Mouse (Mus musculus): Measurements from ENCODE around the gene Krt2. TPM values are rescaled to one million over a fixed set of nuclear protein-coding genes. Genes with fewer than 3 reads are reported as not detected.

The Krt2 gene
- polyA plus RNA-seq (2015; fragmentation: Nextera tagmentation; extraction: Ambion mirVana) = not detected in 2 replicates

DNA sequence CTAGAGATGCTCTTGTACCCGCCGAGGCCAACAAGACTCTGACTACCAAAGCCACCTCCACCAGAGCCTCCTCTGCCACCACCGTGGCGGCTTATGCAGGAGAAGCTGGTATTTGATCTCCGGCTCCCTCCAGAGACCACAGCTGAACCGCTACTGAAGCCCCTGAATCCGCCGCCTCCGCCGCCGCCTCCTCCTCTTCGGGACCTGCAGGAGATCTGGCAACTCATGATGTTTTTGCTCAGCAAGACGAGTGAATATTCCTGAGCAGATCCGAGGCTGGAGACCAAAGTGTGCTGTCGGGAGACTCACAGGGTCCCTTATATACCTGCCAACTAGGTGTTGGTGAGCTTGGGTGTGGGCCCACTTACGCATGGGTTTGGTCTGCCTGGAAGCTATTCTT, at the start of gene Krt2:
Gene Krt2 (minus strand): TSS at position 295 of the 400 bp plus-strand sequence.
- Histone ChIP-seq H3K9ac (ENCODE audit: low read depth, low read length) (no peak within 1 kb of the TSS), H3K36me3 (ENCODE audit: control insufficient read depth, insufficient read depth, low read length) (no peaks in the 10 kb centered on the region), H3K4me1 (ENCODE audit: control insufficient read depth, insufficient read depth, low read length) (no peaks in the 10 kb centered on the region), H3K9me3 (ENCODE audit: control insufficient read depth, low read length) (no peaks in the 10 kb centered on the region), H3K4me3 (ENCODE audit: low read length) (no peak within 1 kb of the TSS), H3K4me2 (ENCODE audit: low read depth, low read length) (no peak within 1 kb of the TSS), H3K27ac (ENCODE audit: low read length) (no peak within 1 kb of the TSS), H3K27me3 (replicated peaks; ENCODE audit: control insufficient read depth, insufficient read depth, low read length) (0 out of 2 replicates have a peak, but pooled peaks cover 5% of the 10 kb centered on the region)
- 77% methylated on average over 16 of the region's 16 CpGs for WGBS
- no peak for ATAC-seq

DNA sequence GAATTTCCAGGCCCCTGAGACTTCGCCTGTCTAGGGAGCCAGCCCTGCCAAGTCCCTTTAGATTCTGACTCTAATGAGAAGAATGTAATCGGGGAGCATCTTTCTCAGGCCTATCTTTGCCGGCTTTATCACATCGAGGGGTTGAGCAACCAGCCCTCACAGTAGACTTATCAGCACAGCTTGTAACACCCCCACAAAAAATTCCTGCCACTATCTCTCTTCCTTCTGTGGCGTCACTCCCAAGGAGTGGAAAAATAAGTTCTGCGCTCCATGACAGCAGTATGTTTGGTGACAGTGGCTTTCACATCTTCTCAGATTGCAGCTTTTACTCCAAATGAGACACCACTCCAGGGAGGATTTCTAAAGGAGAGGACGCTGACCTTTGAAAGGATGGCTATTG, 48.8 kb upstream of the Krt2 start:
- H3K4me3 ChIP-seq (ENCODE audit: low read length) = no peak overlapping the region
- 82% methylated on average over 7 of the region's 7 CpGs for WGBS
- H3K4me2 ChIP-seq (ENCODE audit: low read depth, low read length) = no peak overlapping the region
- no peak for ATAC-seq
- H3K27me3 ChIP-seq (replicated peaks; ENCODE audit: control insufficient read depth, insufficient read depth, low read length) = peaks cover 8% of the 10 kb centered on the region; the same call in 1 of the 2 replicates
- no peaks in the 10 kb centered on the region for H3K36me3 ChIP-seq (ENCODE audit: control insufficient read depth, insufficient read depth, low read length)
- H3K9me3 ChIP-seq (ENCODE audit: control insufficient read depth, low read length) = no peaks in the 10 kb centered on the region
- no peaks in the 10 kb centered on the region for H3K4me1 ChIP-seq (ENCODE audit: control insufficient read depth, insufficient read depth, low read length)
- no peak overlapping the region for H3K9ac ChIP-seq (ENCODE audit: low read depth, low read length)
- H3K27ac ChIP-seq (ENCODE audit: low read length) = no peak overlapping the region

- Histone ChIP-seq H3K9me3 (ENCODE audit: control insufficient read depth, low read length) (no peaks in the 10 kb centered on the region), H3K4me3 (ENCODE audit: low read length) (peak overlapping the region; percentile 48; the same call in 1 of the 2 replicates), H3K36me3 (ENCODE audit: control insufficient read depth, insufficient read depth, low read length) (no peaks in the 10 kb centered on the region), H3K27me3 (replicated peaks; ENCODE audit: control insufficient read depth, insufficient read depth, low read length) (peaks cover 24% of the 10 kb centered on the region), H3K4me2 (ENCODE audit: low read depth, low read length) (peak overlapping the region; percentile 87), H3K9ac (ENCODE audit: low read depth, low read length) (no peak overlapping the region), H3K27ac (ENCODE audit: low read length) (no peak overlapping the region), H3K4me1 (ENCODE audit: control insufficient read depth, insufficient read depth, low read length) (peaks cover 3% of the 10 kb centered on the region; the same call in 1 of the 2 replicates)
- ATAC-seq = no peak
- WGBS = 56% methylated on average over 13 of the region's 13 CpGs
Observed at GRCm38 (mm10) chr15:101860421-101861130, 42.6 kb upstream of the Krt2 start.

GRCm38 (mm10) chr15:101859735-101860170, 41.8 kb upstream of the Krt2 start:
- Histone ChIP-seq H3K9me3 (ENCODE audit: control insufficient read depth, low read length) (no peaks in the 10 kb centered on the region), H3K4me3 (ENCODE audit: low read length) (peak overlapping the region; percentile 48), H3K27me3 (replicated peaks; ENCODE audit: control insufficient read depth, insufficient read depth, low read length) (peaks cover 24% of the 10 kb centered on the region), H3K4me2 (ENCODE audit: low read depth, low read length) (peak overlapping the region; percentile 87), H3K36me3 (ENCODE audit: control insufficient read depth, insufficient read depth, low read length) (no peaks in the 10 kb centered on the region), H3K27ac (ENCODE audit: low read length) (no peak overlapping the region), H3K4me1 (ENCODE audit: control insufficient read depth, insufficient read depth, low read length) (peaks cover 3% of the 10 kb centered on the region; the same call in 1 of the 2 replicates), H3K9ac (ENCODE audit: low read depth, low read length) (peak overlapping the region; percentile 59)
- peak; percentile 53; the same call in 1 of the 2 replicates for ATAC-seq
- under 1% methylated on average over 22 of the region's 33 CpGs for WGBS

DNA sequence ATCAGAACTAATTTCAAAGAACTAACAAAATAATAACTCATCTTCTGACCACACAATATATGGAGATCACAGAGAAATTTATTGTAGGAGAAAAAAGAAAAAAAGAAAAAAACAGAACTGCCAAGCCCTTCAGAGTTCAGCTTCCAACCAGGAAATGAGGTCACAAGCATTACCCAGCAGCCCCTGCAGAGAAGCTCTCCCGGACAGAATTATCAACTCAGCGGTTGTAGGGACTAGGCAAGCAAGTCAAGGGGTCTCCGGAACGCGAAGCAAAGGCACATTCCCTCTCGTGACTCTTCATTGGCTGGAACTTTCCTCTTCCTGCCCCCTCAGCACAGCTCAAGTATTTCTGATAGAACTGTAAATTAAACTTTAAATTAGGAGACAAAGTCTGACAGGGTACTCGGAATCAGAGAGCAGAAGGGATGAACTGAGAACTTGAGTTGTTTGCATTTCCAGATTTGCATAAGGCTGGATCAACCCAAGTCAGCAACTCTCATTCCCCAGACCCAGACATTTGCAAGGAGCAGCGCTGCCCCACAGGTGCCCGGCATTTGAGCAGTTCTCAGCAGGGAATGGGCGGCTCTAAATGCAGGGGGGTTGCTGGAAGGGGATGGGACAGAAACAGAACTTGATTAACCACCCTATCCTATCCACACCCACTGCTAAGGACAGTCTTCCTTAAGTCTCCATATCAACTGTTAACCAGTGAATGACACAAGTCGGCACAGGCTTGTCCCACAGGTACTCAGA, 40.9 kb upstream of the Krt2 start:
- Histone ChIP-seq H3K27me3 (replicated peaks; ENCODE audit: control insufficient read depth, insufficient read depth, low read length) (peaks cover 31% of the 10 kb centered on the region), H3K9ac (ENCODE audit: low read depth, low read length) (no peak overlapping the region), H3K36me3 (ENCODE audit: control insufficient read depth, insufficient read depth, low read length) (no peaks in the 10 kb centered on the region), H3K4me3 (ENCODE audit: low read length) (peak overlapping the region; percentile 48), H3K4me2 (ENCODE audit: low read depth, low read length) (peak overlapping the region; percentile 87), H3K9me3 (ENCODE audit: control insufficient read depth, low read length) (no peaks in the 10 kb centered on the region), H3K27ac (ENCODE audit: low read length) (no peak overlapping the region), H3K4me1 (ENCODE audit: control insufficient read depth, insufficient read depth, low read length) (peaks cover 3% of the 10 kb centered on the region; the same call in 1 of the 2 replicates)
- no peak for ATAC-seq
- WGBS = 14% methylated on average over 11 of the region's 11 CpGs

- no peak for ATAC-seq
- no peak overlapping the region for H3K27ac ChIP-seq (ENCODE audit: low read length)
- 46% methylated on average over 5 of the region's 5 CpGs for WGBS
Observed at GRCm38 (mm10) chr15:101856696-101857095, 38.7 kb upstream of the Krt2 start.

DNA sequence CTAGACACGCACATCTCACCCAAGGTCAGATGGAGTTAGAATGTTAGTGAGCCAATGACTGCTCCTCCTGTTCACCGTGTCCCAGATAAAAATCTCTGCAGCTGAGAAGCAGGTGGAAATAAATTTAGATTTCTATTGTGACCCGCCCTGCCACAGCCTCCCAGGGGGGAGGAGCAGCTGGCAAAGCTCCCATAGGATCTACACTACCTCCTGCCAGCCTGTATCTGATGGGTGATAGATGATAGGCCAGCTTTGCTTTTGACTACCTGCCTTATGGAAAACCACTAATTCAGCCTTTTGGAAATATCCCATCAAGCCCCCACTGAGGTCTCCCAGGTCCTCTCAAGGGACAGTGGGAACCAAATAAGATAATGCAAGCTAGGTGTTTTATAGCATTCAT, 37.8 kb upstream of the Krt2 start:
- H3K9ac ChIP-seq (ENCODE audit: low read depth, low read length) = no peak overlapping the region
- H3K4me1 ChIP-seq (ENCODE audit: control insufficient read depth, insufficient read depth, low read length) = peaks cover 3% of the 10 kb centered on the region; the same call in 1 of the 2 replicates
- no peak overlapping the region for H3K27ac ChIP-seq (ENCODE audit: low read length)
- 74% methylated on average over 3 of the region's 3 CpGs for WGBS
- no peaks in the 10 kb centered on the region for H3K9me3 ChIP-seq (ENCODE audit: control insufficient read depth, low read length)
- H3K4me3 ChIP-seq (ENCODE audit: low read length) = no peak overlapping the region
- no peak overlapping the region for H3K4me2 ChIP-seq (ENCODE audit: low read depth, low read length)
- no peaks in the 10 kb centered on the region for H3K36me3 ChIP-seq (ENCODE audit: control insufficient read depth, insufficient read depth, low read length)
- H3K27me3 ChIP-seq (replicated peaks; ENCODE audit: control insufficient read depth, insufficient read depth, low read length) = peaks cover 25% of the 10 kb centered on the region
- ATAC-seq = no peak

More at GRCm38 (mm10) chr15:101856696-101857095, 38.7 kb upstream of the Krt2 start:
- peaks cover 31% of the 10 kb centered on the region for H3K27me3 ChIP-seq (replicated peaks; ENCODE audit: control insufficient read depth, insufficient read depth, low read length)
- no peak overlapping the region for H3K4me2 ChIP-seq (ENCODE audit: low read depth, low read length)
- H3K4me3 ChIP-seq (ENCODE audit: low read length) = no peak overlapping the region
- no peaks in the 10 kb centered on the region for H3K36me3 ChIP-seq (ENCODE audit: control insufficient read depth, insufficient read depth, low read length)
- peaks cover 3% of the 10 kb centered on the region; the same call in 1 of the 2 replicates for H3K4me1 ChIP-seq (ENCODE audit: control insufficient read depth, insufficient read depth, low read length)
- no peaks in the 10 kb centered on the region for H3K9me3 ChIP-seq (ENCODE audit: control insufficient read depth, low read length)
- no peak overlapping the region for H3K9ac ChIP-seq (ENCODE audit: low read depth, low read length)

DNA sequence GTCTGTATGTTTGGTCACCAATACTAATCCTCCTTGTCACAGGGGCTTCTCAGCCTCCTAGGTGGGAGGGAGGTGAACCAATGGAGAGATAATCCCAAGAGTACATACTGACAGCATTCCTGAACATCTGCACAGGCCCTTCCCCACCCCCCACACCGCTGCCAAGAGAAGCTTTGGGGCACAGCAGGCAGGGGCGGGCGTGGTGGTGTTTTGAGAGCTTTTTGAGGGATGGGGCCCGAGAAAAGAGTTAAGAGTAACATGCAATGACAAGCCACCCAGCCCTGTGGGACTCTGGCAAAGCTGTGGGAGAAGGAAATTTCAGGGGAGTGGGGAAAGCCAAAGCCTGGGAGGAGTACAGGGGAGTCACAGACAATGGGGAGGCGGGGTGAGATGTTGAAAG, 36.3 kb upstream of the Krt2 start:
- Histone ChIP-seq H3K9me3 (ENCODE audit: control insufficient read depth, low read length) (no peaks in the 10 kb centered on the region), H3K9ac (ENCODE audit: low read depth, low read length) (no peak overlapping the region), H3K4me2 (ENCODE audit: low read depth, low read length) (no peak overlapping the region), H3K4me3 (ENCODE audit: low read length) (no peak overlapping the region), H3K27ac (ENCODE audit: low read length) (no peak overlapping the region), H3K36me3 (ENCODE audit: control insufficient read depth, insufficient read depth, low read length) (no peaks in the 10 kb centered on the region), H3K4me1 (ENCODE audit: control insufficient read depth, insufficient read depth, low read length) (peaks cover 3% of the 10 kb centered on the region; the same call in 1 of the 2 replicates), H3K27me3 (replicated peaks; ENCODE audit: control insufficient read depth, insufficient read depth, low read length) (peaks cover 21% of the 10 kb centered on the region)
- 11% methylated on average over 5 of the region's 5 CpGs for WGBS
- ATAC-seq = no peak

- H3K9me3 ChIP-seq (ENCODE audit: control insufficient read depth, low read length) = no peaks in the 10 kb centered on the region
- H3K36me3 ChIP-seq (ENCODE audit: control insufficient read depth, insufficient read depth, low read length) = no peaks in the 10 kb centered on the region
- WGBS = 31% methylated on average over 5 of the region's 5 CpGs
- no peaks in the 10 kb centered on the region for H3K4me1 ChIP-seq (ENCODE audit: control insufficient read depth, insufficient read depth, low read length)
- no peak overlapping the region for H3K4me3 ChIP-seq (ENCODE audit: low read length)
- no peak overlapping the region for H3K9ac ChIP-seq (ENCODE audit: low read depth, low read length)
- ATAC-seq = no peak
- peaks cover 10% of the 10 kb centered on the region for H3K27me3 ChIP-seq (replicated peaks; ENCODE audit: control insufficient read depth, insufficient read depth, low read length)
- no peak overlapping the region for H3K27ac ChIP-seq (ENCODE audit: low read length)
- H3K4me2 ChIP-seq (ENCODE audit: low read depth, low read length) = no peak overlapping the region
Observed at GRCm38 (mm10) chr15:101852571-101852970, 34.6 kb upstream of the Krt2 start.
